In the genomic region with DNA sequence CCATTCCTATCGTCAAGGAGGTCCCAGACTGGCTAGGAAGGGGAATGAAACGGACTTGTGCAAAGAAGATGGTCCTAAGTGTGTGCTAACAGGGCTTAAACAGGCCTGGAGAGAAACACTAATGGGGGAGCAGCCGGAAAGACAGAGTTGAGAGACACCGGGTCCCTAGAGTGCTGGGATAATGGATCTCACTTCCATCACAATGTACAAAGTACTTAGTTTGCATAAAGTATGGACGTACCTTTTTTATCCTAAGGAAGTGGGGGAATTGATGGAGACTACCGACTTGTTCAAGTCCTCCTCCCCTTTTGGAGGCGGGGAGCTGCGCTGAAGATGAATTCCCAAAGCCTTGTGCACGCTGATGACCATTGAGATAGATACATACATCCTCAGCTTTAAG, we compare ENCODE assay signal across 9 mouse cellular contexts. TPM values are rescaled to one million over a fixed set of nuclear protein-coding genes. Genes with fewer than 3 reads are reported as not detected.
A peak's percentile ranks its signal among the peaks of the same experiment; 100 is the strongest.
DNase-seq lines count a peak whose midpoint lies in the region; ATAC-seq and TF ChIP-seq lines count a peak whose summit lies in the region.
"Had no signal": no experiment of that assay in that cellular context is flagged by ENCODE, and none has a peak within 500 bp of the region (broad histone marks: within the 10 kb centered on the region; RNA-seq: fewer than 3 reads in every experiment).

No protein-coding gene starts in this region.

- peak overlapping the region; percentile 91 for H3K4me2 ChIP-seq in heart, postnatal 0 days (ENCODE audit: low read depth, low read length)

- H3K9me3 ChIP-seq in heart, embryonic 10.5 days, result no peaks in the 10 kb centered on the region
- no peaks in the 10 kb centered on the region for H3K9me3 ChIP-seq in heart, postnatal 0 days (replicated peaks; ENCODE audit: control insufficient read depth, low read length)
- no peaks in the 10 kb centered on the region for H3K9me3 ChIP-seq in midbrain, embryonic 10.5 days (replicated peaks)

- TF ChIP-seq EP300 in heart, postnatal 0 days (IDR thresholded peaks at IDR 0.05; ENCODE audit: low read depth), result no peak

- no peak for TF ChIP-seq CTCF in heart, postnatal 0 days (IDR thresholded peaks at IDR 0.05; ENCODE audit: low read depth)

- H3K4me1 ChIP-seq in heart, embryonic 10.5 days, result peaks cover 29% of the 10 kb centered on the region
- peaks cover 12% of the 10 kb centered on the region for H3K4me1 ChIP-seq in heart, postnatal 0 days (ENCODE audit: control insufficient read depth, insufficient read depth)
- peaks cover 40% of the 10 kb centered on the region for H3K4me1 ChIP-seq in midbrain, embryonic 10.5 days

- ATAC-seq in heart, postnatal 0 days (ENCODE audit: insufficient read depth, low read depth), result no peak

- peak overlapping the region; percentile 86 for H3K4me3 ChIP-seq in heart, embryonic 10.5 days
- H3K4me3 ChIP-seq in heart, postnatal 0 days (ENCODE audit: low read depth, low read length), result peak overlapping the region; percentile 68
- peak overlapping the region; percentile 90 for H3K4me3 ChIP-seq in midbrain, embryonic 10.5 days

- H3K36me3 ChIP-seq in heart, embryonic 10.5 days, result no peaks in the 10 kb centered on the region
- no peaks in the 10 kb centered on the region for H3K36me3 ChIP-seq in heart, postnatal 0 days (replicated peaks; ENCODE audit: control insufficient read depth, insufficient read depth, low read length)
- no peaks in the 10 kb centered on the region for H3K36me3 ChIP-seq in midbrain, embryonic 10.5 days

- no peak for DNase-seq in heart, embryonic 10.5 days (ENCODE audit: low spot score)
- no peak for DNase-seq in heart, adult 9 months (ENCODE audit: low spot score in 2 of 2)
- peak; percentile 94 for DNase-seq in R1 (ENCODE audit: low read depth, low spot score)
- DNase-seq in heart, postnatal 0 days (ENCODE audit: low spot score), result no peak
- no peak for DNase-seq in midbrain, embryonic 10.5 days (ENCODE audit: low spot score)
- no peak for DNase-seq in retina, postnatal 1 day
- DNase-seq in gastrocnemius, adult 8-10 months (ENCODE audit: low spot score in 2 of 2), result no peak
- no peak for DNase-seq in left cerebral cortex, postnatal 10 days (ENCODE audit: extremely low spot score in 1 of 2, low spot score in 2 of 2)
- DNase-seq: cerebellum, adult 11 months had no signal

- no peak overlapping the region for H3K9ac ChIP-seq in heart, postnatal 0 days (replicated peaks; ENCODE audit: low read depth, low read length)

- peaks cover 30% of the 10 kb centered on the region for H3K27me3 ChIP-seq in heart, embryonic 10.5 days (ENCODE audit: insufficient read depth, poor library complexity, severe bottlenecking)
- H3K27me3 ChIP-seq in heart, postnatal 0 days (ENCODE audit: control insufficient read depth, insufficient read depth, low read length), result no peaks in the 10 kb centered on the region
- peaks cover 67% of the 10 kb centered on the region for H3K27me3 ChIP-seq in midbrain, embryonic 10.5 days (ENCODE audit: low read depth, poor library complexity, severe bottlenecking)

- 0 out of 2 replicates have a peak overlapping the region, but pooled peaks have one; percentile 93 for H3K27ac ChIP-seq in heart, embryonic 10.5 days
- H3K27ac ChIP-seq in heart, postnatal 0 days (ENCODE audit: low read depth), result peak overlapping the region; percentile 96
- no peak overlapping the region; the same call in 1 of the 2 replicates for H3K27ac ChIP-seq in midbrain, embryonic 10.5 days (replicated peaks)

- intact Hi-C loops in left cerebral cortex, postnatal 10 days (cut with DNase I), result no loop called here

- 20% methylated on average over 9 of the region's 9 CpGs for WGBS in heart, embryonic 10.5 days
- whole genome bisulfite sequencing in heart, postnatal 0 days, result 45% methylated on average over 9 of the region's 9 CpGs
- WGBS in midbrain, embryonic 10.5 days, result 18% methylated on average over 9 of the region's 9 CpGs

RNA-seq across cellular contexts. Expression of a gene that starts 1.4 kb away (rescaled TPM):
- 0.18 TPM in 1 of 2 replicates, not detected in the other for polyA plus RNA-seq in heart, embryonic 10.5 days (2016; fragmentation: Nextera tagmentation; extraction: Ambion mirVana)
- not detected in 2 replicates for total RNA-seq in heart, postnatal 0 days (2014; rRNA removed; ENCODE audit: low replicate concordance)
- 0.27 and 0.43 TPM in 2 replicates for polyA plus RNA-seq in heart, postnatal 0 days (2015; fragmentation: Nextera tagmentation; extraction: Ambion mirVana)
- polyA plus RNA-seq in midbrain, embryonic 10.5 days (2016; fragmentation: Nextera tagmentation; extraction: Ambion mirVana), result 0.23 and 0.37 TPM in 2 replicates
- total RNA-seq in gastrocnemius, adult 8-10 months (2022), result under 1 TPM in 3 of 4 experiments, not detected in 1; 0.16 to 0.27 (median 0.27) TPM
- under 1 TPM; 0.19 to 0.73 TPM for total RNA-seq in left cerebral cortex, postnatal 10 days (2021)

RNA-seq across cellular contexts. Expression of a gene that starts 6.1 kb away (rescaled TPM):
- 96.4 and 126 TPM in 2 replicates for polyA plus RNA-seq in heart, embryonic 10.5 days (2016; fragmentation: Nextera tagmentation; extraction: Ambion mirVana)
- total RNA-seq in heart, postnatal 0 days (2014; rRNA removed; ENCODE audit: low replicate concordance), result 22.6 and 24.5 TPM in 2 replicates
- 80.2 and 91.1 TPM in 2 replicates for polyA plus RNA-seq in heart, postnatal 0 days (2015; fragmentation: Nextera tagmentation; extraction: Ambion mirVana)
- polyA plus RNA-seq in midbrain, embryonic 10.5 days (2016; fragmentation: Nextera tagmentation; extraction: Ambion mirVana), result 119 and 135 TPM in 2 replicates
- 10 to 100 TPM in 3 of 4 experiments, 1 to 10 TPM in 1; 8.6 to 15.2 (median 13.5) TPM for total RNA-seq in gastrocnemius, adult 8-10 months (2022)
- total RNA-seq in left cerebral cortex, postnatal 10 days (2021), result 10 to 100 TPM; 40.0 to 42.6 TPM

RNA-seq across cellular contexts. Expression of a gene that starts 40.1 kb away (rescaled TPM):
- 0.05 and 0.19 TPM in 2 replicates for polyA plus RNA-seq in heart, embryonic 10.5 days (2016; fragmentation: Nextera tagmentation; extraction: Ambion mirVana)
- not detected in 2 replicates for total RNA-seq in heart, postnatal 0 days (2014; rRNA removed; ENCODE audit: low replicate concordance)
- not detected in 2 replicates for polyA plus RNA-seq in heart, postnatal 0 days (2015; fragmentation: Nextera tagmentation; extraction: Ambion mirVana)
- 0.23 and 0.39 TPM in 2 replicates for polyA plus RNA-seq in midbrain, embryonic 10.5 days (2016; fragmentation: Nextera tagmentation; extraction: Ambion mirVana)
- total RNA-seq in gastrocnemius, adult 8-10 months (2022), result not detected
- total RNA-seq in left cerebral cortex, postnatal 10 days (2021), result 1 to 10 TPM; 5.8 to 7.5 TPM
